Mouse (Mus musculus): Measurements from ENCODE around the gene Rab28. TPM values are rescaled to one million over a fixed set of nuclear protein-coding genes. Genes with fewer than 3 reads are reported as not detected.

The Rab28 gene
- polyA plus RNA-seq, 1 experiment from 2014 or later, result 60.7 TPM

DNA sequence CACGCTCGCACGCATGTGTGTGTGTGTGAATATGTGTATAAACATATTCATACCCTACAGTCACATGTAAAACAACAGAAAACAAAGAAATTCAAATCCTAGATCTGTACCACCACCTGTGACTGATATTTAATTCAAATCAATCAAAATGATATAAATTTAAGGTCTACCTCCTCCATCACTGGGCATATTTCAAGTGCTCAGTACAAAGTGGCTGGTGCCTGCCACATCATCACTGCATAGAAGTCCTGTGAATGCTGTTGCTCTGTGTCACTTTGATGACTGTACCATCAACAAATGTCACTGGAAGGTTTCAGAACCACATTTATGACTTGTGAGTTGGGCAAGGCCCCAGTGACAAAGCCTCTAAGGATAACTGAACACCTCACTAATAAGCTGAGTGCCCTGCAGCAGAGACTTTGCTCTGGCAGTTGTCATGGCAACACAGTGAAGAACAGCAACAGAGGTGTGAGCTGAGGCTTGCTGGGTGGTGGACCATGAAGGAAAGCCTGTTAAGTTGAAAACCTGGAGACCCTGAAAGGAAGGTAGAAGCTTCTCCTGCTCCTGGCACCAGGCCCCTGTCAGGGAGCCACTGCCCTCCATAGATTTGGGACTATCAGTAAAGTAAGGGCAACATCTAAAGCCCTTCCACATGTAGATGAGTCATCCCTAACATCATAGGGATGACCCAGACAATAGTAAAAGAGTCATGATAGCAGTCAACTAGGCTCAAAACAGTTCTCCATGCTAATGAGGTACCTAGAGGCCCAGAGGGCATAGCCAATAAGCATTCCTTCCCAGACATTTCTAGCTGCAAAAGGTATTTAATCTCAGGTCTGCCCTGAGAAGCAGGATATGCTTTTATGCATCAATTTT, 111.5 kb downstream of the Rab28 start:
- peak; percentile 91 for ATAC-seq (ENCODE audit: low read depth)
- WGBS, result 96% methylated on average over 3 of the region's 3 CpGs
- H3K27ac ChIP-seq (ENCODE audit: low read depth, low read length), result no peak overlapping the region

DNA sequence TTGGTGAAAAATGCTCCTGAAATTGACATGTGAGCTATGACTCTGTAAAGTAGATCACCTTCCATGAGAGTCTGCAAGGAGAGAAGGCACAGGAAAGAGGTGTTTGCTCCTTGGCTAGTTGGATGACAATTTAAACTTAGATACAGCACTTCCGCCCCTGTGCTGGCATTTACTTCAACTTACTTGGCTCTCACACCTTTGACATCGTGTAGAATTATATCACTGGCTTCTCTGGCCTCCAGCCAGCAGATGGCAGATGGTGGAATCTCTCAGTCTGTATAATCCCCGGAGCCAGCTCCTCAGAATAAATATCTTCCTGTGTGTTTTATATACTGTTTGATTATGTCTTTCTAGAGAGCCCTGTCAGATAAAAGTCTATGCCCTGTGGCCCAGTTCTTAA, 112.8 kb downstream of the Rab28 start:
- 62% methylated on average over 3 of the region's 3 CpGs for WGBS
- Histone ChIP-seq H3K9me3 (ENCODE audit: control insufficient read depth, low read length) (no peaks in the 10 kb centered on the region), H3K9ac (replicated peaks; ENCODE audit: low read depth, low read length) (no peak overlapping the region), H3K4me3 (ENCODE audit: low read depth, low read length) (no peak overlapping the region), H3K36me3 (ENCODE audit: control insufficient read depth, insufficient read depth, low read length) (no peaks in the 10 kb centered on the region), H3K27me3 (ENCODE audit: control insufficient read depth, insufficient read depth, low read length) (no peaks in the 10 kb centered on the region), H3K27ac (ENCODE audit: low read depth, low read length) (no peak overlapping the region), H3K4me2 (ENCODE audit: low read depth, low read length) (no peak overlapping the region), H3K4me1 (ENCODE audit: control insufficient read depth, insufficient read depth, low read length) (no peaks in the 10 kb centered on the region)
- no peak for ATAC-seq (ENCODE audit: low read depth)

More for the DNA sequence above, 111.5 kb downstream of the Rab28 start:
- Histone ChIP-seq H3K9ac (replicated peaks; ENCODE audit: low read depth, low read length) (no peak overlapping the region), H3K4me1 (ENCODE audit: control insufficient read depth, insufficient read depth, low read length) (no peaks in the 10 kb centered on the region), H3K27me3 (ENCODE audit: control insufficient read depth, insufficient read depth, low read length) (no peaks in the 10 kb centered on the region), H3K36me3 (ENCODE audit: control insufficient read depth, insufficient read depth, low read length) (no peaks in the 10 kb centered on the region), H3K9me3 (ENCODE audit: control insufficient read depth, low read length) (no peaks in the 10 kb centered on the region), H3K4me3 (ENCODE audit: low read depth, low read length) (no peak overlapping the region), H3K4me2 (ENCODE audit: low read depth, low read length) (no peak overlapping the region)

DNA sequence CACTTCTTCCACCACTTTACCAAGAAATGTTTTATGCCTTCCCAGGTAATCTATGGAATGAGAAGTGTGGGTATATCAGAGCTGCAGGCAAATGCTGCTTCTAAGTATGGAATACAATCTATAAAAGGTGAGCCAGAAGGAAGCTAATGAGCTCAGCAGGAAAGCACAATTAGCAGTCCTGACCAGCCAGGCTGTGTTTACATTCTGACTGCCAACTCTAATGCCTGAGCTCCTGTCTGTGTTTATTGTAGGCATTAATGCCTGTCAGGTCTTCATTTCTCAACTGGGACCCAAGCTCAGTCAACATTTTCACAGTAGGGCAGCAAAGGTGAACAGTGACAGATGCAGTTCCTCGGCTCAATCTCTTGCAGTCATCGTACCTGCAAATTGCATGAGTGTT, 129.9 kb downstream of the Rab28 start:
- H3K4me1 ChIP-seq (ENCODE audit: control insufficient read depth, insufficient read depth, low read length), result no peaks in the 10 kb centered on the region
- no peaks in the 10 kb centered on the region for H3K36me3 ChIP-seq (ENCODE audit: control insufficient read depth, insufficient read depth, low read length)
- WGBS, result 77% methylated on average over 2 of the region's 2 CpGs
- no peak overlapping the region for H3K27ac ChIP-seq (ENCODE audit: low read depth, low read length)
- H3K27me3 ChIP-seq (ENCODE audit: control insufficient read depth, insufficient read depth, low read length), result no peaks in the 10 kb centered on the region
- no peaks in the 10 kb centered on the region for H3K9me3 ChIP-seq (ENCODE audit: control insufficient read depth, low read length)
- no peak for ATAC-seq (ENCODE audit: low read depth)
- no peak overlapping the region for H3K4me3 ChIP-seq (ENCODE audit: low read depth, low read length)
- no peak overlapping the region for H3K4me2 ChIP-seq (ENCODE audit: low read depth, low read length)
- no peak overlapping the region for H3K9ac ChIP-seq (replicated peaks; ENCODE audit: low read depth, low read length)

Other genes with a start within 250 kb of the Rab28 start
- gene Nkx3-2, start 56.3 kb upstream of the Rab28 start, polyA plus RNA-seq (2014; fragmentation: Nextera tagmentation; extraction: Ambion mirVana), result not detected in 2 replicates
- gene Bod1l, start 136.2 kb upstream of the Rab28 start, polyA plus RNA-seq (2014; fragmentation: Nextera tagmentation; extraction: Ambion mirVana), result 33.8 and 35.3 TPM in 2 replicates